Mouse (Mus musculus): ENCODE results near the gene Map4k4.

Gene Map4k4

DNA sequence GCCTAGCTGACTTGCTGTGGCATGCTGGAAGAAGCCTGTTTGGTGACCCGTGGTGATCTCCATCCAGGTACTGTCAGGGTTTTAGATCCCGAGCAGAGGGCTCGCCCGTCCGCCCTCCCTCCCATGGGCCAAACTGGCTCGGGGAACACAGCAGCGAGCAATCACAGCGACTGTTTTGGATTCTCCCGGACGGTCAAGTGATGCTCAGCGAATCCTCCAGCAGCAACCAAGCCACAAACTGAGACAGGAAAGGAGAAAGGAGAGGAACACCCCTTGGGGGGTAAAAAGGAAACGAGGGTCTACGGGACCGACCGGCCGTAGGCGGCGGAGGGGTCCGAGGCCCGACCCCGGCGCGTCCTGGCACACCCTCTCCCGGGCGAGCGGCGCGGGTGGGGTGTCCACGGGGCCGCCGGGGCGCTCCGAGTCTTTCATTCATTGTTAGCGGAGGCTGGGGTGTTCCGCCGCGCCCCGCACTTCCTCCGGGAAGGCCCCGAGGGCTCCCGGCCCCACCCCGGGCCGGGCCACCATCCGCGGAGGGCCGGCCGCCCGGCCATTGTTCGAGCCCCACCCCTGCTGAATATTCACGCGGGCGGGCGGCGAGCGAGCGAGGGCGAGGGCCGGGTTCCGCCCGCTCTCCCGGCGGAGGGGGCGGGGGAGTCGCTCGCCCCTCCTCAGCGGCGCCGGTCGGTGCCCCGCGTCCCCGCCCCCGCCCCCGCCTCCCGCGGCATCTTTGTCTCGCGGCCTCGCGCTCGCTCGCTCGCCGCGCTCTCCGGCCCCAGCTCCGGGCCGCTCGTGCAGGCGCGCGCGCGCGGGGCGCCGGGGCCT is at the start of gene Map4k4:
Gene Map4k4 (plus strand): TSS at position 733 of the 825 bp plus-strand sequence.
- DNase-seq (ENCODE audit: low spot score in 2 of 2): peak; percentile 32 to 41

DNA sequence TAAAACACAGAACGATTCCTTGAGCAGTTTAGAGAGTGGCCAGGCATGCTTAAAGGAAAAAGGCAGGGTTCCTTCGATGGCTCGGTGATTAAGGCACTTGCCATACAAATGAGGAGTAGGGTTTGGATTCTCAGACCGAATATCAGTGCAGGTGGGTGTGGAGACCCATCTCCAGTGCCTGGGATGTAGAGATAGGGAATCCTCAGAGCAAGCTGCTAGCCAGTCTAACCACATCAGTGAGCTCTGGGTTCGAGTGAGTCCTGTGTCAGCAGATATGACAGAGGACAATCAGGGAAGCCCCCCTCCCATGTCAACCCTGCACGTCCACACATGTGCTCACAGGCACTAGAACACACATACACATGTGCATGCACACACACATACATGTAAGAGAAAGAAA is 44.8 kb upstream of the Map4k4 start:
- no peak for DNase-seq (ENCODE audit: low spot score in 2 of 2)

- DNase-seq (ENCODE audit: low spot score in 2 of 2): no peak
Measured at GRCm38 (mm10) chr1:39856795-39857447, 43.8 kb upstream of the Map4k4 start.

- DNase-seq (ENCODE audit: low spot score in 2 of 2): no peak
Measured at GRCm38 (mm10) chr1:39857448-39857820, 43.3 kb upstream of the Map4k4 start.

DNA sequence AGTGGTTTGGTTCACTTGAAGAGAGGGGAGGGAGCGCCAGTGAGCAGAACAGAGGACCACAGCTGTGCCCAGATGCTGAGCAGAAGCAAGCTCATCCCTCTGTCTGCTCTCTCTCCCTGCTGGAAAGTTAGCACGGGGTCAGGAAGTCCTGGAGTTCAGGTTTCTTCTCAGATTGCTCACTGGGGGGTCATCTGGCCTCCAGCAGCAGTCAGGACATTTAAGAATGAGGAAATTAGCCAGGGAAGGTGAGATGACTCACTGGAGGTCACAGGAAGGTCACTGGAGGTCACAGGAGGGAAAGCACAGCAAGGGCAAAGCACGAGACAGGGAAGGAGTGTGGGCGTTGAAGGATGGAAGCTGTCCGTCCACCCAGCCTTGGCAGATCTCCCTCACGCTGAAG is 41.5 kb upstream of the Map4k4 start:
- DNase-seq (ENCODE audit: low spot score in 2 of 2): no peak

DNA sequence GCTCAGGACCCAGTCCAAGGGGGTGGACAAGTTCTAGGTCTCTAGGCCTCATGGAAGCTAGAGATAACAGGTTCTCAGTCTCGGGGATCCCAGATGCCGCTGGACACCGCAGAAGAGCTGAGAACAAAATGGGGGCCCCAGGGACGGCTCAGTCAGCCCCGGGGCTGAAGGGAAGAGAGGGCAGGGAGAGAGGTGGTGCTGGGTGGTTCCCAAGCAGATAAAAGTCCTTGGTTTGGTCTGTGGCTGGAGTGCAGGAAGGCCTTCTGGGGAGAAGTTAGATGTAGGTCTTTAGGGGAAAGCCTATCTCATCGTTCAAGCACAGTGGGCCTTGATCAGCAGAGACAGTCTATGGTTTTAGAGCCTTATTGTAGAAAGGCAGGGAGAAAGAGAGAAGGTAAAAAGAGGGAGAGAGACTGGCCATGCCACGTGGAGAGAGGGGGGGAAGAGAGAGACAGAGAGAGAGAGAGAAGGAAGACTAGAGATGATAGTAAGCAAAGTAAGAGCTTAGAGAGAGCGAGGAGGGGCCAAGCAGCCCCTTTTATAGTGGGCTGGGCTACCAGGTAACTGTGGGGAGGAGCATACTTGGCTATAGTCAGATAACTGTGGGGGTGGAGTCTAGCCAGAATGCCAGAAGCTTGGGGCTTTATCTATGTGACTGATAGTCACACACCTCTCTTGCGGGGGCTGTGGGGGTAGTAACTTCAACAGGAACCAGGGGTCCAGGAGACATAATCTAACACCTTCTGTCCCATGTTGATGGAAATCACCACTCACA is 34.2 kb upstream of the Map4k4 start:
- DNase-seq (ENCODE audit: low spot score in 2 of 2): no peak

GRCm38 (mm10) chr1:39867142-39867525 is 33.6 kb upstream of the Map4k4 start:
- no peak for DNase-seq (ENCODE audit: low spot score in 2 of 2)

- DNase-seq (ENCODE audit: low spot score in 2 of 2): no peak
Measured at GRCm38 (mm10) chr1:39867966-39868593, 32.6 kb upstream of the Map4k4 start.

- no peak for DNase-seq (ENCODE audit: low spot score in 2 of 2)
Measured at GRCm38 (mm10) chr1:39868825-39869571, 31.7 kb upstream of the Map4k4 start.

- no peak for DNase-seq (ENCODE audit: low spot score in 2 of 2)
Measured at GRCm38 (mm10) chr1:39869721-39870201, 31.0 kb upstream of the Map4k4 start.

DNA sequence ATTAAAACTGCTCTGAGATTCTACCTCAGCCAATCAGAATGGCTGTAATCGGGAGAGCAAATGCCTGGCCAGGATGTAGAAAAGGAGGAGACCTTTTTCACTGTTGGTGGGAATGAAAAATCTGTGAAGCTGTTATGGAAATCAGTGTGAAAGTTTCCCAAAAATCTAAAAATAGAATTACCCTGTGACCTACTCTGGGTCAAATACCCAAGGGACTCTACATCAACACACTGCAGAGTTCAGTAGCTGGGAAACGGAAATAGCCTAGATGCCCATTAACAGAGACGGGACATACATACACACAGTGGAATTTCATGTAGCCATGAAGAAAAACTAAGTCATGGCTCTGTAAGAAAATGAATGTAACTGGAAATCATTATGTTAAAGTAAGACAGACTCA is 22.7 kb upstream of the Map4k4 start:
- no peak for DNase-seq (ENCODE audit: low spot score in 2 of 2)

GRCm38 (mm10) chr1:39882505-39882904 is 18.2 kb upstream of the Map4k4 start:
- no peak for DNase-seq (ENCODE audit: low spot score in 2 of 2)

DNA sequence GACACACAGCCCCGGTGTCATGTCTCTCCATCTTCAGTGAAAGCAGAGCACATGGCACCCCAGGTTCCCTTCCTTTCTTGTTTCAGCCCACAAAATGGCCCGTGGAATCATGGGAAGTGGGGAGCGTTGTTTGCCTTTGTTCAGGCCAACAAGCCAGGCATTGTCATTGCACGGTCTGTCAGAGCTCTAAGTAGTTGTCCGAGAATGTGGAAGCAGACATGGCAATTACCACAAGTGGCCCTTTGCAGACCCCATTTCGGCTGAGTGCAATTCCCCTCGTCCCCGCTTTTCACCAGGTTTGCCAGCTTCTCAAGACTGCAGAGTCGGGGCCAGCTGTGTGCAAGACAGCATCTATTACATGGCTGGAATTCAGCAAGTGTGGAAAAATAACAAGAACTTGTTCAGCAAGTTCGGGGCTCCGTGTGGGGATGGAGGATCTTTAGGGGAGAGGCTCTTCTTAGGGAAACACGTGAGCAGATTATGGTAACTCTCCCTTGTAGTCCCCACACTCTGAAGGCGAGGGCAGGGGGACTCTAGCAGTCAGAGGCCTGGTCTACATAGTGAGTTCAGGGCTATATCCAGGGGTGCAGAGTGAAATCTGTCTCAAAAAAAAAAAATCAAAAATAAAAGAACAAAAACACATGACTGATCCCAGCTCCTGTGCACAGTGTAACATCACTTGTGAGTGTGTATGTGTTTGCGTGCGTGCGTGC is 15.8 kb upstream of the Map4k4 start:
- no peak for DNase-seq (ENCODE audit: low spot score in 2 of 2)

GRCm38 (mm10) chr1:39887997-39888396 is 12.7 kb upstream of the Map4k4 start:
- no peak for DNase-seq (ENCODE audit: low spot score in 2 of 2)

DNA sequence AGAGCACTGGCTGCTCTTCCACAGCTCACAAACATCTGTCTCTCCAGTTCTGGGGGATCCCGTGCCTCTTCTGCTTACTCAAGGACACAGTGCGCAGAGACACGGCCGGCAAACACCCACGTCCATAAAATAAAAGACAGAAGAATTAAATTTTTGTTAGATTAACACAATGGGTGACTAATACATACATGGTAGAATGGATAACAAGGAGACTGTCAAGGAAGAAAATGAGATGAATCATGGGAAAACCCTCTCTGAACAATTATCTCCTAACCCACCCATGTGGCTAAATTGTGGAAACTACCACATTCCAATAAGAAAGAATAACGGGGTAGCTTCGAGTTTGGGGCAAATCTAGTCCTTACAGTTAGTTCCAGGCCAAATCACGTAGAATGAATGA is 11.3 kb upstream of the Map4k4 start:
- no peak for DNase-seq (ENCODE audit: low spot score in 2 of 2)

GRCm38 (mm10) chr1:39889973-39890372 is 10.7 kb upstream of the Map4k4 start:
- DNase-seq (ENCODE audit: low spot score in 2 of 2): no peak

GRCm38 (mm10) chr1:39893153-39893880 is 7.4 kb upstream of the Map4k4 start:
- DNase-seq (ENCODE audit: low spot score in 2 of 2): no peak

GRCm38 (mm10) chr1:39895097-39895496 is 5.6 kb upstream of the Map4k4 start:
- DNase-seq (ENCODE audit: low spot score in 2 of 2): no peak

GRCm38 (mm10) chr1:39895506-39895905 is 5.2 kb upstream of the Map4k4 start:
- no peak for DNase-seq (ENCODE audit: low spot score in 2 of 2)

DNA sequence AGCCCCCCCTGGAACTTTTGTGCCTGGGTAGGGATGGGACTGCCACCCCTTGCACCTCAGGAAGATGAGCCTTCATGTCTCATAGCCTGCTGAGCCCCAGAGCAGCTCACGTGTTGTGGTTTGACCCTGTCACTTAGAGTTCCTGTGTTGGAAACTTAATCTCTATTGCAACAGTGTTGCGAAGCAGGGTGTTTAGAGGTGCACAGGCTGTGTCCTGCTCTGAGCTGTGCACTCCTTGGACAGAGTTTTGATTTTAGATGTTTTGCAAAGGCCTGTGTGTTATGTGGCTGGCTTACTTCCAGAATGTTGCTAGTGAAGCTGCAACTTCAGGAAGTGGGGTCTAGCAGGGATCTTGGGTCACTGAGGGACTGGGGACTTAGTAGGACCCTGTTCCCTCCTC is 4.1 kb upstream of the Map4k4 start:
- no peak for DNase-seq (ENCODE audit: low spot score in 2 of 2)
